Mouse (Mus musculus) monocyte, adult 5-6 weeks (primary cell): ENCODE data around the gene BC049762. TPM values are rescaled to one million over a fixed set of nuclear protein-coding genes. Genes with fewer than 3 reads are reported as not detected.

Source experiments
- ATAC-seq: fragments of 153-309, 156-312 bp; replicated peaks from 2 replicates; pipeline ENCODE4 v1.8.0; 2017; ENCODE audit warnings: mild to moderate bottlenecking; ENCODE audit not compliant: low TSS enrichment, insufficient number of reproducible peaks, severe bottlenecking, poor library complexity, low FRiP score
- total RNA-seq: library from RNA; stranded (forward); fragments of 200-1000, 200-491, 200-594 nt; gene quantifications from 3 replicates; pipeline ENCODE4 v1.2.3, GENCODE M21; 2017

Gene BC049762
- total RNA-seq, 1 experiment from 2014 or later: not detected

GRCm38 (mm10) chr11:51227104-51227503 lies 35.7 kb downstream of the BC049762 start:
- no peak for ATAC-seq

- no peak for ATAC-seq
Measured at GRCm38 (mm10) chr11:51220308-51220707, 42.5 kb downstream of the BC049762 start, which contains the start of gene Gm12569. Gene Gm12569, plus strand, starts transcription at chr11:51220473.

- no peak for ATAC-seq
Measured at GRCm38 (mm10) chr11:51219396-51219980, 43.4 kb downstream of the BC049762 start.

- no peak for ATAC-seq
Measured at GRCm38 (mm10) chr11:51214021-51214420, 48.8 kb downstream of the BC049762 start.

- ATAC-seq: no peak
Measured at GRCm38 (mm10) chr11:51211426-51211825, 51.4 kb downstream of the BC049762 start.

- ATAC-seq: no peak
Measured at GRCm38 (mm10) chr11:51207758-51208157, 55.1 kb downstream of the BC049762 start.

Other genes starting within 250 kb of the BC049762 start
- not detected in 3 replicates for gene Olfr54, start 248.8 kb downstream of the BC049762 start, total RNA-seq
- not detected in 3 replicates for gene Olfr1375, start 214.9 kb downstream of the BC049762 start, total RNA-seq
- gene Zfp354a, start 203.8 kb downstream of the BC049762 start, total RNA-seq: not detected in 3 replicates
- gene Gm12569, start 42.6 kb downstream of the BC049762 start, total RNA-seq: not detected in 3 replicates
- gene Clk4, start 1.3 kb downstream of the BC049762 start, total RNA-seq: 398 to 459 TPM (median 457 TPM) in 3 replicates
- 0.21 to 0.39 TPM in 2 of 3 replicates, not detected in the other for gene Col23a1, start 26.9 kb upstream of the BC049762 start, total RNA-seq